Mouse (Mus musculus) liver, adult 2 months (tissue): ENCODE measurements around the gene Trim38.

Experiments used
- CTCF ChIP-seq: fragments of 200-500 bp; IDR thresholded peaks from 2 replicates; pipeline ENCODE4 v1.5.1; 2011; ENCODE audit warnings: low read depth, low read length, control low read depth
- POLR2A ChIP-seq: fragments of 200-500 bp; IDR thresholded peaks from 2 replicates; pipeline ENCODE4 v1.6.1; 2011; ENCODE audit warnings: low read length, control low read depth; ENCODE audit not compliant: insufficient read depth; ENCODE audit errors: extremely low read depth

DNA sequence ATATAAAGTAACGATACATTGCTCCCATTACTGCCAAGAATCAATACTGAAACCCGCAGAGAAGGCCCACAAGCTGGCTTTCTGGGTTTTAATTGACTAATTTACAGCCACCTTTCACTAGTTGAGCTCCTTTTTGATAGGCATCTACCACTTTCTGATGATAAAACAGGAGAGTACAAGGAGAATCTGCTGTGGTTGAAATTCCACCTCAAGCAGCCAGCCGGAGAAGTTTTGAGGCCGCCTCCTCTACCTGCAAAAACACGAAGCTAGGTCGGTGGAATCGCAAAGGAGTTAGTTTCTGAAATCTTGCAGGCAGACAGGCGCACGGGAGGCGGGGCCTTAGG is 6.5 kb upstream of the Trim38 start:
- TF ChIP-seq CTCF (no peak), POLR2A (no peak)
